Mouse (Mus musculus) testis, adult 10 weeks (tissue): ENCODE measurements around the gene Rasl11a. TPM values are rescaled to one million over a fixed set of nuclear protein-coding genes. Genes with fewer than 3 reads are reported as not detected.

Experiments
- polyA plus RNA-seq: library from polyadenylated mRNA; stranded (reverse); fragments of 350-450 nt; fragmentation: Illumina TruSeq; extraction: RNeasy Lipid Tissue Mini Kit (QIAGEN cat#74804); gene quantifications from one replicate; pipeline ENCODE4 v1.2.3, GENCODE M21; 2014; ENCODE audit warnings: low read depth, low replicate concordance

Gene Rasl11a
- 0.32 TPM for polyA plus RNA-seq

GRCm38 (mm10) chr5:146844945-146845365 lies at the start of gene Rasl11a:
TSS of gene Rasl11a (plus strand) at chr5:146845071.

DNA sequence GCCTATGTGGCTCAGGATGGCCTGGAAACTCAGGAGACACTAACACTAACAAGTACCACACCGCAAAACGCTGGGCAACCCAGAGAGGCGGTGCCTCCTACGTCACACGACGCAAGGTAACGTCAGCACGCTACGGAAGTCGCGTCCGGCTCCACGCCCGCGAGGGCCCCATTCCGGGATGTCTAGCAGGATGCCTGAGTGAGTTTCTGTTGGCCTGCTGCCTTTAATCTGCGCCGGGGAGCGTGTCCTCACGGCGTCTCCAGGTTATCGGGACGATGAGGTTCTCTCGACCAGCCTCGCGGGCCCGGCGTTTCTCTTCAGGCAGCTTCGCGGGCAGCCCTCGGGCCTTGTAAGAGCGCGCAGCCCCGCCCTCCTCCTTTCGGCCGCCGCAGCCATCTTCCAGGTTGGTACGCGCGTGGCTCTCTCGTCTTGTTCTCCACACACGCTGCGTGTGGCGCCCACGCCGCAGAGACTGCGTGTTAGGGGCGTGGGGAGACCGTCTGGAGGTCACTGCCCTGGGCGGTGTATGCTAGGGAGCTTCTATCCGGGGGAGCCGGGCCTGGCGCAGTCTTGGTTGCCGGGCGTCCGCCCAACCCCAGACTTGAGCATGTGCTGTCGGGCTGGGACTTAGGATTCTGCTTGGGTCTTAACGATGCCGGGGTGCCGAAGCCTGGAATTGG lies 12.0 kb upstream of the Rasl11a start, which contains the start of gene Rpl21:
TSS of gene Rpl21 (plus strand) at position 122 of the 680 bp plus-strand sequence.

Other genes with a start within 250 kb of the Rasl11a start
- 228 TPM for gene Usp12, start 50.1 kb upstream of the Rasl11a start, polyA plus RNA-seq
- 153 TPM for gene Rpl21, start 12.2 kb upstream of the Rasl11a start, polyA plus RNA-seq
- 7.2 TPM for gene Gtf3a, start 103.6 kb downstream of the Rasl11a start, polyA plus RNA-seq
- 26.6 TPM for gene Mtif3, start 118.7 kb downstream of the Rasl11a start, polyA plus RNA-seq
- gene Lnx2, start 231.5 kb downstream of the Rasl11a start, polyA plus RNA-seq: 6.2 TPM
- 283 TPM for gene Polr1d, start 232.0 kb downstream of the Rasl11a start, polyA plus RNA-seq